Mouse (Mus musculus) MEL (cell line): Measurements from ENCODE around the gene Stam2. TPM values are rescaled to one million over a fixed set of nuclear protein-coding genes. Genes with fewer than 3 reads are reported as not detected.

Experiments used
- DNase-seq: peaks from one replicate; pipeline ENCODE4 v3.0.0; 2011; ENCODE audit warnings: low read depth, low spot score
- H3K27ac ChIP-seq: 2 replicates; pipeline ENCODE4 v1.5.1; 2012; ENCODE audit warnings: low read depth, mild to moderate bottlenecking, control low read depth, low read length, moderate library complexity; ENCODE audit not compliant: control insufficient read depth
- H3K27me3 ChIP-seq, 2 experiments: fragments of 150-350 bp in 1 of 2; sonication (generic) in 1 of 2; 2 replicates each; pipeline ENCODE4 v1.6.1; 2012; ENCODE audit warnings: low read length in 2 of 2, mild to moderate bottlenecking in 2 of 2, improper control_type of control experiment in 1 of 2, moderate library complexity in 1 of 2; ENCODE audit not compliant: insufficient read depth in 2 of 2, control insufficient read depth in 1 of 2
- H3K36me3 ChIP-seq, 2 experiments: 2 replicates each; pipeline ENCODE4 v1.6.1; 2012 to 2014; ENCODE audit warnings: low read length in 2 of 2, improper control_type of control experiment in 1 of 2, inconsistent platforms in 1 of 2, mild to moderate bottlenecking in 1 of 2; ENCODE audit not compliant: insufficient read depth in 2 of 2, control insufficient read depth in 1 of 2
- H3K4me1 ChIP-seq, 2 experiments: fragments of 150-350 bp in 1 of 2; sonication (generic) in 1 of 2; 2 replicates each; pipeline ENCODE4 v1.6.1; 2012; ENCODE audit warnings: low read length in 2 of 2, improper control_type of control experiment in 1 of 2, mild to moderate bottlenecking in 1 of 2; ENCODE audit not compliant: insufficient read depth in 2 of 2, control insufficient read depth in 1 of 2
- H3K4me3 ChIP-seq, 2 experiments: fragments of 150-350 bp in 1 of 2; sonication (generic) in 1 of 2; 2 replicates each; pipeline ENCODE4 v1.5.1; 2012; ENCODE audit warnings: low read depth in 2 of 2, low read length in 2 of 2, mild to moderate bottlenecking in 2 of 2, moderate library complexity in 2 of 2, control low read depth in 1 of 2, improper control_type of control experiment in 1 of 2; ENCODE audit not compliant: control insufficient read depth in 1 of 2, insufficient read depth in 1 of 2
- H3K79me2 ChIP-seq: 2 replicates; pipeline ENCODE4 v1.6.1; 2012; ENCODE audit warnings: mild to moderate bottlenecking, low read length, moderate library complexity; ENCODE audit not compliant: control insufficient read depth, poor library complexity, insufficient read depth
- H3K9ac ChIP-seq: 2 replicates; pipeline ENCODE4 v1.6.1; 2012; ENCODE audit warnings: low read depth, mild to moderate bottlenecking, control low read depth, low read length, moderate library complexity; ENCODE audit not compliant: control insufficient read depth, poor library complexity, severe bottlenecking
- H3K9me3 ChIP-seq: fragments of 150-350 bp; sonication (generic); replicated peaks from 2 replicates; pipeline ENCODE4 v1.6.1; 2012; ENCODE audit warnings: mild to moderate bottlenecking, low read length, improper control_type of control experiment, moderate library complexity; ENCODE audit not compliant: insufficient read depth
- CHD1 ChIP-seq: IDR thresholded peaks from 2 replicates; pipeline ENCODE4 v1.6.1; 2012; ENCODE audit warnings: low read depth, mild to moderate bottlenecking, inconsistent platforms, low read length, improper control_type of control experiment
- CHD2 ChIP-seq: IDR thresholded peaks from 2 replicates; pipeline ENCODE4 v1.6.1; 2011; ENCODE audit warnings: low read length, improper control_type of control experiment
- CTCF ChIP-seq, 3 experiments: IDR thresholded peaks in 2 of 3; conservative IDR thresholded peaks in 1 of 3; 2 replicates each; pipeline ENCODE4 v1.5.1; 2011 to 2012; ENCODE audit warnings: low read length in 3 of 3, low read depth in 2 of 3, mild to moderate bottlenecking in 2 of 3, improper control_type of control experiment in 1 of 3, inconsistent platforms in 1 of 3, mixed read lengths in 1 of 3, moderate library complexity in 1 of 3; ENCODE audit not compliant: control insufficient read depth in 1 of 3, insufficient read depth in 1 of 3, poor library complexity in 1 of 3, severe bottlenecking in 1 of 3
- ELF1 ChIP-seq: IDR thresholded peaks from 2 replicates; pipeline ENCODE4 v1.6.1; 2014; ENCODE audit warnings: low read depth, mild to moderate bottlenecking, inconsistent platforms, low read length, improper control_type of control experiment, moderate library complexity
- EP300 ChIP-seq, 2 experiments: IDR thresholded peaks; 2 replicates each; pipeline ENCODE4 v1.6.1; 2011; ENCODE audit warnings: improper control_type of control experiment in 2 of 2, low read length in 2 of 2, low read depth in 1 of 2, mild to moderate bottlenecking in 1 of 2
- ETS1 ChIP-seq: IDR thresholded peaks from 2 replicates; pipeline ENCODE4 v1.6.1; 2012; ENCODE audit warnings: low read depth, mild to moderate bottlenecking, inconsistent platforms, low read length, improper control_type of control experiment, moderate library complexity
- GATA1 ChIP-seq: IDR thresholded peaks from 2 replicates; pipeline ENCODE4 v1.6.1; 2011; ENCODE audit warnings: low read depth, low read length, improper control_type of control experiment
- MEF2A ChIP-seq: IDR thresholded peaks from 2 replicates; pipeline ENCODE4 v1.6.1; 2014; ENCODE audit warnings: low read depth, mild to moderate bottlenecking, inconsistent platforms, low read length, improper control_type of control experiment; ENCODE audit not compliant: poor library complexity, insufficient replicate concordance, severe bottlenecking; ENCODE audit errors: extremely low read depth
- MYB ChIP-seq: IDR thresholded peaks from 2 replicates; pipeline ENCODE4 v1.6.1; 2011; ENCODE audit warnings: mild to moderate bottlenecking, low read depth, low read length, improper control_type of control experiment
- NELFE ChIP-seq: IDR thresholded peaks from 2 replicates; pipeline ENCODE4 v1.6.1; 2011; ENCODE audit warnings: low read depth, low read length, improper control_type of control experiment
- NRF1 ChIP-seq: IDR thresholded peaks from 2 replicates; pipeline ENCODE4 v1.6.1; 2014; ENCODE audit warnings: low read depth, mild to moderate bottlenecking, inconsistent platforms, low read length, improper control_type of control experiment, moderate library complexity; ENCODE audit not compliant: poor library complexity, insufficient read depth, severe bottlenecking
- POLR2A ChIP-seq, 2 experiments: IDR thresholded peaks; 2 replicates each; pipeline ENCODE4 v1.6.1; 2011 to 2012; ENCODE audit warnings: low read length in 2 of 2, mild to moderate bottlenecking in 2 of 2, control low read depth in 1 of 2, improper control_type of control experiment in 1 of 2, low read depth in 1 of 2, moderate library complexity in 1 of 2; ENCODE audit not compliant: control insufficient read depth in 1 of 2, insufficient read depth in 1 of 2, poor library complexity in 1 of 2
- POLR2AphosphoS5 ChIP-seq: IDR thresholded peaks from 2 replicates; pipeline ENCODE4 v1.6.1; 2012; ENCODE audit warnings: low read depth, borderline replicate concordance, mild to moderate bottlenecking, inconsistent platforms, low read length, moderate library complexity, mixed read lengths
- RAD21 ChIP-seq: IDR thresholded peaks from 2 replicates; pipeline ENCODE4 v1.6.1; 2011; ENCODE audit warnings: mild to moderate bottlenecking, low read depth, low read length, improper control_type of control experiment
- SMC3 ChIP-seq: IDR thresholded peaks from 2 replicates; pipeline ENCODE4 v1.6.1; 2011; ENCODE audit warnings: low read depth, low read length, improper control_type of control experiment
- TBP ChIP-seq: IDR thresholded peaks from 2 replicates; pipeline ENCODE4 v1.8.0; 2011; ENCODE audit warnings: low read depth, low read length, improper control_type of control experiment
- UBTF ChIP-seq: IDR thresholded peaks from 2 replicates; pipeline ENCODE4 v1.6.1; 2012; ENCODE audit warnings: low read depth, mild to moderate bottlenecking, inconsistent platforms, low read length, improper control_type of control experiment, moderate library complexity, borderline replicate concordance; ENCODE audit not compliant: insufficient read depth
- USF1 ChIP-seq: IDR thresholded peaks from 2 replicates; pipeline ENCODE4 v1.6.1; 2014; ENCODE audit warnings: low read depth, mild to moderate bottlenecking, inconsistent platforms, low read length, improper control_type of control experiment, moderate library complexity
- ZC3H11A ChIP-seq: IDR thresholded peaks from 2 replicates; pipeline ENCODE4 v1.6.1; 2012; ENCODE audit warnings: low read depth, mild to moderate bottlenecking, inconsistent platforms, low read length, improper control_type of control experiment
- ZMIZ1 ChIP-seq: IDR thresholded peaks from 2 replicates; pipeline ENCODE4 v1.6.1; 2012; ENCODE audit warnings: low read depth, mild to moderate bottlenecking, inconsistent platforms, low read length, improper control_type of control experiment, moderate library complexity
- ZNF384 ChIP-seq: IDR thresholded peaks from 2 replicates; pipeline ENCODE4 v1.6.1; 2012; ENCODE audit warnings: low read depth, mild to moderate bottlenecking, inconsistent platforms, low read length, improper control_type of control experiment
- polyA plus RNA-seq, 2 experiments: library from polyadenylated mRNA; stranded (reverse) in 1 of 2; unstranded in 1 of 2; fragments of >175 nt in 1 of 2; fragments of >200 nt in 1 of 2; gene quantifications; 2 replicates each; pipeline versions ENCODE4 v1.2.1 to v1.2.4; 2012; ENCODE audit warnings: low replicate concordance in 2 of 2, low read depth in 1 of 2; ENCODE audit not compliant: insufficient read length in 2 of 2, insufficient read depth in 1 of 2, missing spikeins in 1 of 2
- total RNA-seq: library from RNA; depleted of rRNA; stranded (reverse); fragments of 300-350 nt; gene quantifications from 2 replicates; pipeline ENCODE4 v1.2.3, GENCODE M21; 2012

Stam2 gene
- total and polyA plus RNA-seq, 3 experiments: 8.9 to 11.5 TPM; not detected in 1

DNA sequence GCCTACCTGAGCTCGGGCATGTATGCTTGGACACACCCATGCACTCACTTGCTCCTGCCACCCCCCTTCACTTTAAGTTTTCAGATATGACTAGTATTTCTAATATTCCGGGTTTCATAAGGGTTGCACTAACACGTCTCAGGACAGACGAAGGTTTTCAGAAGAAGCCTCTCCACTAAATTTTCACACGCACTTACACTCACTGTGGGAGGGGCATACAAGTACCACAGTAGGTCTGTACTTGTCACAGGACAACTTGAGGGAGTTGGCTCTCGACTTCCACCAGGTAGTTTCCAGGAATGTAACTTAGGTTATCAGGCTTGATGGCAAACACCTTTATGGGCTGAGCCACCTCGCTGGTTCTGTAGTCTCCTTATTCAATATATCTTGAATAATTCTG, 8.4 kb downstream of the Stam2 start:
- Histone ChIP-seq H3K9ac (no peak overlapping the region), H3K79me2 (peaks cover 11% of the 10 kb centered on the region), H3K27ac (no peak overlapping the region), H3K27me3 (no peaks in the 10 kb centered on the region), H3K36me3 (peaks cover 0 to 6% of the 10 kb centered on the region in 2 experiments; a peak in 1 of 4 replicates), H3K4me1 (no peaks in the 10 kb centered on the region), H3K9me3 (no peaks in the 10 kb centered on the region), H3K4me3 (no peak overlapping the region)
- DNase-seq: no peak
- TF ChIP-seq ZNF384 (no peak), CTCF (IDR thresholded peaks at IDR 0.05 in 2 of 3, conservative IDR thresholded peaks at IDR 0.05 in 1 of 3; ENCODE audit: control insufficient read depth in 1 of 3, insufficient read depth in 1 of 3, low read depth in 2 of 3, low read length in 3 of 3, poor library complexity in 1 of 3, severe bottlenecking in 1 of 3) (no peak), POLR2AphosphoS5 (no peak), ELF1 (no peak), MYB (no peak), CHD2 (no peak)

DNA sequence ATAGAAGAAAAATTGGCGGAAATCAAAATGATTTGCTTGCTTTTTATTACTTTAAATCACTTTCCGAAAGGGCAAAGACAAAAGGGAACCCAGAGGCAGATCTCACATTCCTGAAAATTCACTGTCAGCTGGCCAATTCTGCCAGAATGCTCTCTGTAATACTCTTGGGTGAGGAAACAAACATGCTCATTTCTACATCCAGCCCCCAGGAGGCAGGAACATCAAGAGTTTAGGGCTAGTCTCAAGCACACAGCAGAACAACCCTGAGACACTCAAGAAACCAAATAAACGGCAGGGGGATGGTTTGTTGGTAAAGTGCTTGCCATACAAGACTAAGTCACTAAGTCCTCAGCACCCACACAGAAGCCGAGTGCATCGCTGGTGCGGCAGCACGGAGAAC, 9.5 kb downstream of the Stam2 start:
- H3K27me3 ChIP-seq: no peaks in the 10 kb centered on the region
- H3K9me3 ChIP-seq: no peaks in the 10 kb centered on the region
- no peaks in the 10 kb centered on the region for H3K4me1 ChIP-seq
- no peak for DNase-seq
- H3K9ac ChIP-seq: no peak overlapping the region
- no peak for TF ChIP-seq SMC3
- TF ChIP-seq CTCF (IDR thresholded peaks at IDR 0.05 in 2 of 3, conservative IDR thresholded peaks at IDR 0.05 in 1 of 3; ENCODE audit: control insufficient read depth in 1 of 3, insufficient read depth in 1 of 3, low read depth in 2 of 3, low read length in 3 of 3, poor library complexity in 1 of 3, severe bottlenecking in 1 of 3): no peak
- no peak for TF ChIP-seq NELFE
- no peak for TF ChIP-seq ETS1
- TF ChIP-seq POLR2A (IDR thresholded peaks at IDR 0.05; ENCODE audit: control insufficient read depth in 1 of 2, insufficient read depth in 1 of 2, low read depth in 1 of 2, low read length in 2 of 2, poor library complexity in 1 of 2): no peak
- TF ChIP-seq NRF1: no peak
- TF ChIP-seq EP300 (IDR thresholded peaks at IDR 0.05; ENCODE audit: low read depth in 1 of 2, low read length in 2 of 2): no peak
- no peak for TF ChIP-seq ZC3H11A
- no peak for TF ChIP-seq UBTF
- no peak for TF ChIP-seq GATA1
- no peak for TF ChIP-seq RAD21
- no peak for TF ChIP-seq CHD1
- TF ChIP-seq TBP: no peak
- TF ChIP-seq ZMIZ1: no peak
- TF ChIP-seq MEF2A: no peak
- TF ChIP-seq POLR2AphosphoS5: no peak
- no peak for TF ChIP-seq USF1
- no peak overlapping the region for H3K27ac ChIP-seq
- H3K4me3 ChIP-seq: no peak overlapping the region
- peaks cover 0 to 6% of the 10 kb centered on the region in 2 experiments; a peak in 1 of 4 replicates for H3K36me3 ChIP-seq
- peaks cover 10% of the 10 kb centered on the region for H3K79me2 ChIP-seq
